Mouse (Mus musculus) lung, adult 18-20 months (tissue): ENCODE data around the gene Zswim5.
"Not testable (repeated sequence)": the region's sequence is repeated elsewhere in the genome, so short reads cannot be mapped to it uniquely, and the experiment has no call there.

Source experiments
- DNase-seq, 2 experiments: peaks; one replicate each; pipeline ENCODE4 v3.0.0; 2022; ENCODE audit warnings: mixed read lengths in 2 of 2

Zswim5 gene

GRCm38 (mm10) chr4:116876995-116877728 is at the start of gene Zswim5:
Gene Zswim5 (plus strand): TSS chr4:116877376.
- peak; percentile 71 to 74 for DNase-seq

GRCm38 (mm10) chr4:116827819-116828218 is 49.4 kb upstream of the Zswim5 start:
- DNase-seq: peak in 1 of 2 experiments; percentile 52

GRCm38 (mm10) chr4:116829364-116830069 is 47.7 kb upstream of the Zswim5 start:
- peak in 1 of 2 experiments; percentile 23 for DNase-seq

- DNase-seq: no peak
These were observed 47.2 kb upstream of the Zswim5 start for GRCm38 (mm10) chr4:116830070-116830368.

GRCm38 (mm10) chr4:116838999-116839398 is 38.2 kb upstream of the Zswim5 start:
- DNase-seq: no peak

GRCm38 (mm10) chr4:116840096-116840495 is 37.1 kb upstream of the Zswim5 start:
- not testable (repeated sequence) for DNase-seq

GRCm38 (mm10) chr4:116840841-116841240 is 36.3 kb upstream of the Zswim5 start:
- no peak for DNase-seq

- no peak for DNase-seq
These were observed 32.9 kb upstream of the Zswim5 start for GRCm38 (mm10) chr4:116844324-116844723.

GRCm38 (mm10) chr4:116849901-116850300 is 27.3 kb upstream of the Zswim5 start:
- no peak for DNase-seq

GRCm38 (mm10) chr4:116854286-116854685 is 22.9 kb upstream of the Zswim5 start:
- DNase-seq: no peak

- no peak for DNase-seq
These were observed 20.0 kb upstream of the Zswim5 start for GRCm38 (mm10) chr4:116857203-116857602.

GRCm38 (mm10) chr4:116859711-116860110 is 17.5 kb upstream of the Zswim5 start:
- no peak for DNase-seq

GRCm38 (mm10) chr4:116862023-116862422 is 15.2 kb upstream of the Zswim5 start:
- DNase-seq: no peak

GRCm38 (mm10) chr4:116869898-116870297 is 7.3 kb upstream of the Zswim5 start:
- no peak for DNase-seq

GRCm38 (mm10) chr4:116874595-116874994 is 2.6 kb upstream of the Zswim5 start:
- DNase-seq: no peak

- peak; percentile 8 to 25 for DNase-seq
These were observed 564 bp upstream of the Zswim5 start for GRCm38 (mm10) chr4:116876630-116876994.

- DNase-seq: no peak
These were observed 649 bp downstream of the Zswim5 start for GRCm38 (mm10) chr4:116877729-116878321.

GRCm38 (mm10) chr4:116878491-116878890 is 1.3 kb downstream of the Zswim5 start:
- DNase-seq: peak; percentile 10 to 23

- no peak for DNase-seq
These were observed 5.5 kb downstream of the Zswim5 start for GRCm38 (mm10) chr4:116882679-116883078.

- DNase-seq: peak in 1 of 2 experiments; percentile 2
These were observed 17.3 kb downstream of the Zswim5 start for GRCm38 (mm10) chr4:116894200-116895080.

GRCm38 (mm10) chr4:116910489-116911181 is 33.5 kb downstream of the Zswim5 start:
- no peak for DNase-seq

GRCm38 (mm10) chr4:116911202-116911601 is 34.0 kb downstream of the Zswim5 start:
- no peak for DNase-seq
